Mouse (Mus musculus): ENCODE data around the gene Parvb. TPM values are rescaled to one million over a fixed set of nuclear protein-coding genes. Genes with fewer than 3 reads are reported as not detected.

The Parvb gene
- total and polyA plus RNA-seq, 2 experiments from 2014 or later: 10.8 to 26.1 TPM

- Histone ChIP-seq H3K4me2 (ENCODE audit: low read depth, low read length) (no peak overlapping the region), H3K27ac (ENCODE audit: low read depth) (no peak overlapping the region), H3K36me3 (replicated peaks; ENCODE audit: control insufficient read depth, insufficient read depth, low read length) (peaks cover 54% of the 10 kb centered on the region), H3K27me3 (ENCODE audit: control insufficient read depth, insufficient read depth, low read length) (no peaks in the 10 kb centered on the region), H3K4me3 (ENCODE audit: low read depth, low read length) (no peak overlapping the region), H3K4me1 (ENCODE audit: control insufficient read depth, insufficient read depth) (no peaks in the 10 kb centered on the region), H3K9ac (replicated peaks; ENCODE audit: low read depth, low read length) (no peak overlapping the region), H3K9me3 (replicated peaks; ENCODE audit: control insufficient read depth, low read length) (no peaks in the 10 kb centered on the region)
- DNase-seq (ENCODE audit: low spot score): no peak
- 87% methylated on average over 9 of the region's 9 CpGs for WGBS
- ATAC-seq (ENCODE audit: insufficient read depth, low read depth): no peak
- TF ChIP-seq EP300 (IDR thresholded peaks at IDR 0.05; ENCODE audit: low read depth): no peak
- TF ChIP-seq CTCF (IDR thresholded peaks at IDR 0.05; ENCODE audit: low read depth): no peak
These were observed 62.5 kb downstream of the Parvb start for GRCm38 (mm10) chr15:84294391-84294790.

DNA sequence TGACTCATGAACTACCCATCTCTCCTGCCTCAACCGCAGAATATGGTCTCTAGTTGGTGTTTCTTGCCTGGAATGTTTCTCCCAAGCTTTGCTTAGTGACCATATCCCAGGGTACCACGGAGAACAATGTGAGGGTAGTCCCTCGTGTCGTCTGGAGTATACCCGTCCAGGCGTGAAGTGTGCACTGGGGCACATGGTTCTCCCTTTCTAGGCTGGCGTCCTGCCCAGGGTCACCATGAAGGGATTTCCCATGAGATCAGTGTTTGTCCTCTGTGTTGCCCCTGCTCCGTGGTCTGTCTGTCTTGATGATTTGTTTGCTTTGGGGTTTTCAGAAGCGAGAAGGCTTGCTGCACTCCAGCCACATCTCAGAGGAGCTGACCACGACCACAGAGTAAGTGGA, 63.4 kb downstream of the Parvb start:
- H3K36me3 ChIP-seq (replicated peaks; ENCODE audit: control insufficient read depth, insufficient read depth, low read length): peaks cover 48% of the 10 kb centered on the region
- no peak for ATAC-seq (ENCODE audit: insufficient read depth, low read depth)
- TF ChIP-seq EP300 (IDR thresholded peaks at IDR 0.05; ENCODE audit: low read depth): no peak
- TF ChIP-seq CTCF (IDR thresholded peaks at IDR 0.05; ENCODE audit: low read depth): no peak

DNA sequence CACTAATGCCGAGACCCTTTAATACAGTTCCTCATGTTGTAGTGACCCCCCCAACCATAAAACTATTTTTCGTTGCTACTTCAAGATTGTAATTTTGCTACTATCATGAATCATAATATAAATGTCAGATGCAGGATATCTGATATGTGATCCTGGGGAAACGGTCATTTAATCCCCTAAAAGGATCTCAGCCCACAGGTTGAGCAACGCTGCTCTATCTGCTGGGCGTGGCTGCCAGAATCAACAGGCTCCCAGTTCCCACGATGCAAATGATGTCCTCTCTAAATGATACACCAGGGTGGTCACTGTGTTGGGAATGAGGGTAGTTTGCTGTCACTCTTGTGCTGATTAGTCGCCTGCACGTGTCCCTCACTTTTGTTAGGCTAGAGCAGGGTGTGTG, 65.6 kb downstream of the Parvb start:
- ATAC-seq (ENCODE audit: insufficient read depth, low read depth) (no peak), DNase-seq (ENCODE audit: low spot score) (no peak)
- TF ChIP-seq EP300 (IDR thresholded peaks at IDR 0.05; ENCODE audit: low read depth) (no peak), CTCF (IDR thresholded peaks at IDR 0.05; ENCODE audit: low read depth) (no peak)
- H3K9ac ChIP-seq (replicated peaks; ENCODE audit: low read depth, low read length): no peak overlapping the region
- 70% methylated on average over 8 of the region's 8 CpGs for WGBS
- peaks cover 33% of the 10 kb centered on the region for H3K36me3 ChIP-seq (replicated peaks; ENCODE audit: control insufficient read depth, insufficient read depth, low read length)
- no peak overlapping the region for H3K4me3 ChIP-seq (ENCODE audit: low read depth, low read length)
- no peak overlapping the region for H3K27ac ChIP-seq (ENCODE audit: low read depth)
- H3K9me3 ChIP-seq (replicated peaks; ENCODE audit: control insufficient read depth, low read length): no peaks in the 10 kb centered on the region
- no peak overlapping the region for H3K4me2 ChIP-seq (ENCODE audit: low read depth, low read length)
- H3K27me3 ChIP-seq (ENCODE audit: control insufficient read depth, insufficient read depth, low read length): no peaks in the 10 kb centered on the region
- H3K4me1 ChIP-seq (ENCODE audit: control insufficient read depth, insufficient read depth): peaks cover 5% of the 10 kb centered on the region; the same call in 1 of the 2 replicates

More for the DNA sequence above, 63.4 kb downstream of the Parvb start:
- no peaks in the 10 kb centered on the region; the same call in 1 of the 2 replicates for H3K4me1 ChIP-seq (ENCODE audit: control insufficient read depth, insufficient read depth)
- H3K4me3 ChIP-seq (ENCODE audit: low read depth, low read length): no peak overlapping the region
- no peaks in the 10 kb centered on the region for H3K9me3 ChIP-seq (replicated peaks; ENCODE audit: control insufficient read depth, low read length)
- no peak overlapping the region for H3K9ac ChIP-seq (replicated peaks; ENCODE audit: low read depth, low read length)
- no peak for DNase-seq (ENCODE audit: low spot score)
- H3K27me3 ChIP-seq (ENCODE audit: control insufficient read depth, insufficient read depth, low read length): no peaks in the 10 kb centered on the region
- no peak overlapping the region for H3K4me2 ChIP-seq (ENCODE audit: low read depth, low read length)
- WGBS: 77% methylated on average over 10 of the region's 10 CpGs
- no peak overlapping the region for H3K27ac ChIP-seq (ENCODE audit: low read depth)

DNA sequence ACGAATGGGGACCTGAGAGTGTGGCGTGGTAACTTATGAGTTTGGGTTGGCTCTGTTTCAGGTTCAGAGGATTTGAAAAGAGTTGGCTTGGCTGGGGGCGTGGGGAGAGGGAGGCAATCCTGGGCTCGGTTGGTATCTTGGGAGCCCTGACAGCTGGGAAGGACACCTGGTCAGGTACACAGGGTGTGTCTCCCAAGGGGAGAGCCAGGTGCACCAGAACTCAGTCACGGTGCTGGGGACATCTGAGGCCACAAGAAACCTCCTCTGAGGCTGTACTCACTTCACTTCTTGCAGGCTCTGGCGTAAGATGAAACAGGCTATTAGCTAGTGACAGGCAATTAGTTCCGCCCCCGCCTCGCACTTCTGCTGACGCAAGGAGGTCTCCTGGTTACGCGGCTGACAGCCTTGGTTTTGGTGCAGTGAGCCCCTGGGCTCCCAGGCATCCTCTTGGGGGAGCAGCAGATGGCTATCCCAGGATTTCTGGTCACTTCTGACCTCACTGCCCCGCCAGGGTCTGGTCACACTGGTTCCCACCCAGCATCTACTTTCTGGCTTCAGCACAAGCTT, 67.0 kb downstream of the Parvb start:
- no peak overlapping the region for H3K27ac ChIP-seq (ENCODE audit: low read depth)
- DNase-seq (ENCODE audit: low spot score) (no peak), ATAC-seq (ENCODE audit: insufficient read depth, low read depth) (no peak)
- 79% methylated on average over 13 of the region's 13 CpGs for WGBS
- H3K4me1 ChIP-seq (ENCODE audit: control insufficient read depth, insufficient read depth): peaks cover 5% of the 10 kb centered on the region; the same call in 1 of the 2 replicates
- no peak overlapping the region for H3K9ac ChIP-seq (replicated peaks; ENCODE audit: low read depth, low read length)
- no peak overlapping the region for H3K4me2 ChIP-seq (ENCODE audit: low read depth, low read length)
- H3K9me3 ChIP-seq (replicated peaks; ENCODE audit: control insufficient read depth, low read length): no peaks in the 10 kb centered on the region
- H3K4me3 ChIP-seq (ENCODE audit: low read depth, low read length): no peak overlapping the region
- no peaks in the 10 kb centered on the region for H3K27me3 ChIP-seq (ENCODE audit: control insufficient read depth, insufficient read depth, low read length)
- TF ChIP-seq CTCF (IDR thresholded peaks at IDR 0.05; ENCODE audit: low read depth) (no peak), EP300 (IDR thresholded peaks at IDR 0.05; ENCODE audit: low read depth) (no peak)
- peaks cover 30% of the 10 kb centered on the region for H3K36me3 ChIP-seq (replicated peaks; ENCODE audit: control insufficient read depth, insufficient read depth, low read length)

DNA sequence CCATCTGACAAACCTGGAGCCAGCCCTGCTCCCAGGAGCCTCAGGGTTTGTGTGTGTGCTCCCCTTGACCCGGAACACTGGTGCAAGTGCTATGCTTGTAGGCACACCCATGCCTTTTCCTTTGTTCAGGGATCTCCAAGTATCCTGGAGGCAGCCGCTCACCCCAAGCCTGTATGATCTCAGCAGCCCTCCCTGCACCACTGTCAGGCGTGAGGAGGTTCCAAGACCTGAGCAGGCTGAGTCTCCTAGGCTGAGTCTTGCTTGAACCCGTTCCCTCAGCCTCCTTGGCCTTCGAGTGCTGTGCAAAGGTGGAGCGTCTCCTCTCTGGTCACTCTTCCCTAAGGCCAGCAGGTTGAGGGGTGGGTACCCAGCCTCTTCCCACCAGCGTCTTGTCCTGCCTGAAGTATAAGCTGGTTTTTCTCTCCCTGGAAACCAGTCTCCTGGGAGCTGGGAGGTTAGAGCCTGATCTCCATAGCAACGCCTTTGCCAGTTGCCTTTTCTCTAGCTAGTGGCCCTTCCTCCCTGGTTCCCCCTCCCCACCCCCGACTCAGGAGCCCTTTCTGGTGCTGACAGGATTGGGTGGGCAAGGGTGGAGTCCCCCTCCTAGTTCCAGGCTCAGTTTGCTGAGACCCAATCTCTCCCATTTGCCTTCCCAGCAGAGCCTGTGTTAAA, 68.0 kb downstream of the Parvb start:
- 69% methylated on average over 9 of the region's 9 CpGs for WGBS
- H3K4me1 ChIP-seq (ENCODE audit: control insufficient read depth, insufficient read depth): peaks cover 5% of the 10 kb centered on the region; the same call in 1 of the 2 replicates
- H3K4me3 ChIP-seq (ENCODE audit: low read depth, low read length): no peak overlapping the region
- ATAC-seq (ENCODE audit: insufficient read depth, low read depth) (no peak), DNase-seq (ENCODE audit: low spot score) (no peak)
- H3K4me2 ChIP-seq (ENCODE audit: low read depth, low read length): no peak overlapping the region
- H3K9me3 ChIP-seq (replicated peaks; ENCODE audit: control insufficient read depth, low read length): no peaks in the 10 kb centered on the region
- TF ChIP-seq EP300 (IDR thresholded peaks at IDR 0.05; ENCODE audit: low read depth) (no peak), CTCF (IDR thresholded peaks at IDR 0.05; ENCODE audit: low read depth) (no peak)
- H3K27me3 ChIP-seq (ENCODE audit: control insufficient read depth, insufficient read depth, low read length): no peaks in the 10 kb centered on the region
- H3K27ac ChIP-seq (ENCODE audit: low read depth): no peak overlapping the region
- H3K9ac ChIP-seq (replicated peaks; ENCODE audit: low read depth, low read length): no peak overlapping the region
- peaks cover 32% of the 10 kb centered on the region for H3K36me3 ChIP-seq (replicated peaks; ENCODE audit: control insufficient read depth, insufficient read depth, low read length)

Measured in heart, postnatal 0 days (tissue).